Mouse (Mus musculus) forebrain, embryonic 14.5 days (tissue): Measurements from ENCODE around the gene Pcnx2. TPM values are rescaled to one million over a fixed set of nuclear protein-coding genes. Genes with fewer than 3 reads are reported as not detected.

ENCODE experiments used
- ATAC-seq: fragments of 200-750 bp; cut with Nextera tagmentation; 2 replicates; pipeline ENCODE4 v1.8.0; 2017; ENCODE audit warnings: mild to moderate bottlenecking, moderate library complexity
- DNase-seq: peaks from one replicate; pipeline ENCODE4 v3.0.0-alpha.2; 2015; ENCODE audit warnings: low spot score
- H3K27ac ChIP-seq: fragments of 300-500 bp; sonication (generic); 2 replicates; pipeline ENCODE4 v1.5.1; 2014; ENCODE audit warnings: low read depth, mild to moderate bottlenecking, control low read depth, low read length, moderate library complexity
- H3K27me3 ChIP-seq: fragments of 300-500 bp; sonication (generic); replicated peaks from 2 replicates; pipeline ENCODE4 v1.6.1; 2014; ENCODE audit warnings: low read length, control low read depth, mixed read lengths; ENCODE audit not compliant: control insufficient read depth, insufficient read depth
- H3K36me3 ChIP-seq: fragments of 300-500 bp; sonication (generic); 2 replicates; pipeline ENCODE4 v1.6.1; 2014; ENCODE audit warnings: low read length, control low read depth; ENCODE audit not compliant: control insufficient read depth, insufficient read depth
- H3K4me1 ChIP-seq: fragments of 300-500 bp; sonication (generic); 2 replicates; pipeline ENCODE4 v1.6.1; 2014; ENCODE audit warnings: antibody characterized with exemption, low read length, control low read depth; ENCODE audit not compliant: control insufficient read depth, insufficient read depth
- H3K4me2 ChIP-seq: fragments of 300-500 bp; sonication (generic); 2 replicates; pipeline ENCODE4 v1.6.1; 2014; ENCODE audit warnings: mild to moderate bottlenecking, control low read depth, low read length
- H3K4me3 ChIP-seq: fragments of 300-500 bp; sonication (generic); 2 replicates; pipeline ENCODE4 v1.5.1; 2014; ENCODE audit warnings: low read depth, low read length, control low read depth
- H3K9ac ChIP-seq: fragments of 300-500 bp; sonication (generic); 2 replicates; pipeline ENCODE4 v1.6.1; 2014; ENCODE audit warnings: mild to moderate bottlenecking, low read length, control low read depth, moderate library complexity
- H3K9me3 ChIP-seq: fragments of 300-500 bp; sonication (generic); replicated peaks from 2 replicates; pipeline ENCODE4 v1.6.1; 2016; ENCODE audit warnings: low read length, control low read depth, mixed read lengths; ENCODE audit not compliant: control insufficient read depth
- whole genome bisulfite sequencing: fragments of 180-500 bp; shearing (Covaris S2); extraction: QIAGEN DNeasy Blood & Tissue Kit; methylation state at CpG from one replicate; pipeline ENCODE4 v1.1.7; 2014; 5-methylcytosine and 5-hydroxymethylcytosine counted together
- polyA plus RNA-seq: library from polyadenylated mRNA; unstranded; fragments of >200 nt; fragmentation: Nextera tagmentation; extraction: Ambion mirVana; gene quantifications from 2 replicates; pipeline ENCODE4 v1.2.1, GENCODE M21; 2014

The Pcnx2 gene
- polyA plus RNA-seq, 1 experiment from 2014 or later, result 2.6 TPM

DNA sequence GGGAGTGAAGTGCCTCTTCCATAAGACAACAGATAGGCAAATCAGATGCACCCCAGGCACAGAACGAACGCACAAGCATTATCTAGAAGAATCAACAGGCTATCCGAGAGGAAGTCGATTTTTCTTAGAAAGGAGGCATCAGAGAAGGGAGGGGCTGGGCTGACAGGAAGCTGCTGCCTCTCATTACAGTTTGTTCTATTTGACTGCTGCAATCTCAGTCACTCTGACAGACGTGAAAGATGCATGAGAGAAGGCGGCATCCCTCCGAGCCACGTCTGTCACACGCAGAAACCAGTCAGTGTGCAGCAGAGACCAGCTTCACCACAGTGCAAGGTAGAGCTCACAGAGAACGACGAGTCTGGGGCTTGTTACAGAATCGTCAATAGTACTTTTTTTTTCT lies 74.4 kb downstream of the Pcnx2 start:
- no peak overlapping the region for H3K27ac ChIP-seq
- ATAC-seq (peak; percentile 45; the same call in 1 of the 2 replicates), DNase-seq (peak; percentile 50)
- H3K36me3 ChIP-seq, result no peaks in the 10 kb centered on the region
- no peak overlapping the region for H3K4me2 ChIP-seq
- no peak overlapping the region for H3K9ac ChIP-seq
- no peaks in the 10 kb centered on the region for H3K27me3 ChIP-seq
- WGBS, result 72% methylated on average over 12 of the region's 12 CpGs
- no peak overlapping the region for H3K4me3 ChIP-seq
- H3K4me1 ChIP-seq, result no peaks in the 10 kb centered on the region
- no peaks in the 10 kb centered on the region for H3K9me3 ChIP-seq

DNA sequence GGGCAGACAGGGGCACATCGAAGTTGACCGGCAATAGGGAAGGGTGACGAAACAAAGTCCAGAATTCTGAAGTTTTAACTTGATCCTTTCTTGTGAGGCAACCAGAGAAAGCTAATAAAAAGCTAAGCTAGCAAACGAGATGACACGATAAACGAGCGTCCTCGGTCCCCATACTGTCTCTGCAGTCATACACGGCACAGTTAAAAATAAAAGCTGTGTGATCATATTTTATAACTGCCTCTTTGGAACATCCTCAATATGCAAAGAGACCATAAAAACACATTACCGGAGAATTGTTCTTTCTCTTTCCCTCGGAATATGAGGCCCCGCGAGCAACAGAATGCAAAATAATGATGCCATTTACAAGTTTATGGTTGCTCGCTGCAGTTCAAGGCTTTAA lies 76.1 kb downstream of the Pcnx2 start:
- ATAC-seq (no peak), DNase-seq (no peak)
- no peaks in the 10 kb centered on the region for H3K9me3 ChIP-seq
- no peak overlapping the region for H3K4me3 ChIP-seq
- H3K4me1 ChIP-seq, result no peaks in the 10 kb centered on the region
- H3K27ac ChIP-seq, result no peak overlapping the region
- no peaks in the 10 kb centered on the region for H3K27me3 ChIP-seq
- WGBS, result 71% methylated on average over 14 of the region's 14 CpGs
- no peak overlapping the region for H3K4me2 ChIP-seq
- no peaks in the 10 kb centered on the region for H3K36me3 ChIP-seq
- no peak overlapping the region for H3K9ac ChIP-seq

GRCm38 (mm10) chr8:125819797-125820196 lies 78.3 kb downstream of the Pcnx2 start:
- no peak overlapping the region for H3K4me3 ChIP-seq
- H3K4me2 ChIP-seq, result no peak overlapping the region
- no peaks in the 10 kb centered on the region for H3K4me1 ChIP-seq
- H3K9me3 ChIP-seq, result no peaks in the 10 kb centered on the region
- no peaks in the 10 kb centered on the region for H3K27me3 ChIP-seq
- 0 out of 2 replicates have a peak overlapping the region, but pooled peaks have one; percentile 68 for H3K27ac ChIP-seq
- DNase-seq, result peak; percentile 87
- 61% methylated on average over 7 of the region's 7 CpGs for WGBS
- H3K36me3 ChIP-seq, result peaks cover 4% of the 10 kb centered on the region
- H3K9ac ChIP-seq, result no peak overlapping the region
- peak; percentile 88 for ATAC-seq

GRCm38 (mm10) chr8:125818796-125819195 lies 79.3 kb downstream of the Pcnx2 start:
- ATAC-seq (no peak), DNase-seq (no peak)
- H3K4me2 ChIP-seq, result no peak overlapping the region
- 84% methylated on average over 9 of the region's 9 CpGs for WGBS
- peak overlapping the region; percentile 68; the same call in 1 of the 2 replicates for H3K27ac ChIP-seq
- no peak overlapping the region for H3K4me3 ChIP-seq
- H3K4me1 ChIP-seq, result no peaks in the 10 kb centered on the region
- H3K27me3 ChIP-seq, result no peaks in the 10 kb centered on the region
- H3K36me3 ChIP-seq, result peaks cover 9% of the 10 kb centered on the region
- no peaks in the 10 kb centered on the region for H3K9me3 ChIP-seq
- no peak overlapping the region for H3K9ac ChIP-seq

DNA sequence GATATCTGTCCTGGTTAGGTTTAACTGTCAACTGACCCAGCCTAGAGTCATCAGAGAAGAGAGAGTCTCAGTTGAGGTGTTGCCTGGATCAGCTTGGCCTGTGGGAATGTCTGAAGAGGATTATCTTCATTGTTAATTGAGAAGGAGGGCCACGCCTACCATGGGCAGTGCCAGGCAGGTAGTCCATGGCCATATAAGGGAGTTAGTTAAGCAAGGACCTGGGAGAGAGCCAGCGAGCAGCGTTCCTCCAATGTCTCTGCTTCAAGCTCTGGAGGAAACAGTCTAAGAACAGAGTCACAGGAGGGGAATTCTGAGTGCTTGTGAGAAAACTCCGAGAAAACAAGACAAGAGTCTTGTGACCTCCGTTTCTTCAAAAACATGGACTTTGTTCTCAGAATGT lies 81.4 kb downstream of the Pcnx2 start:
- Histone ChIP-seq H3K27me3 (no peaks in the 10 kb centered on the region), H3K9me3 (no peaks in the 10 kb centered on the region), H3K36me3 (peaks cover 9% of the 10 kb centered on the region), H3K9ac (no peak overlapping the region), H3K27ac (no peak overlapping the region), H3K4me2 (no peak overlapping the region), H3K4me1 (no peaks in the 10 kb centered on the region), H3K4me3 (no peak overlapping the region)
- ATAC-seq (no peak), DNase-seq (no peak)
- WGBS, result 52% methylated on average over 5 of the region's 5 CpGs

- Histone ChIP-seq H3K9me3 (no peaks in the 10 kb centered on the region), H3K4me1 (no peaks in the 10 kb centered on the region), H3K4me3 (no peak overlapping the region), H3K27me3 (no peaks in the 10 kb centered on the region), H3K27ac (no peak overlapping the region), H3K9ac (no peak overlapping the region), H3K4me2 (no peak overlapping the region), H3K36me3 (no peaks in the 10 kb centered on the region)
- ATAC-seq, result no peak
- no peak for DNase-seq
- WGBS, result 83% methylated on average over 6 of the region's 6 CpGs
Observed at GRCm38 (mm10) chr8:125808826-125809225, 89.3 kb downstream of the Pcnx2 start.

DNA sequence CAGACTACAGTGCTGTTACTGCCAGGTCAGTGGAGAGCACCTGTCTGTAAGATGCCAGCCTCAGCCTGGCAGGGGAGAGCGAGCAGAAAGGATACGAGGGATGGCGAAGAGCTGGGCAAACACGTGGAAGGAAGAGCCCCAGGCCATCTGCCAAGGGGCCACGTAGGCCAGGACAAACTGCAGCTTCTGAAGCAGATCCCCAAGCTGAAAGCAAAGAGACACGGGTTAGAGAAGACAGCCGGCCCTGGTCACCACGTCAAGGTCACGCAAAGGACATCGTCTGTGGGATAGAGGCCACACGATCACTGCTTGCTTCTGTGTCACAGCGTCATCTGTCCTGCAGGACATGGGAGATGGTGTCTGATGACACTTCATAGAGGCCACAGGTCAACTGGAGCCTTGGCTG lies 90.2 kb downstream of the Pcnx2 start:
- Histone ChIP-seq H3K36me3 (no peaks in the 10 kb centered on the region), H3K4me3 (no peak overlapping the region), H3K27me3 (no peaks in the 10 kb centered on the region), H3K9me3 (no peaks in the 10 kb centered on the region), H3K9ac (no peak overlapping the region), H3K4me1 (no peaks in the 10 kb centered on the region), H3K4me2 (no peak overlapping the region), H3K27ac (no peak overlapping the region)
- ATAC-seq (no peak), DNase-seq (no peak)
- 89% methylated on average over 12 of the region's 12 CpGs for WGBS

GRCm38 (mm10) chr8:125806459-125806858 lies 91.7 kb downstream of the Pcnx2 start:
- Histone ChIP-seq H3K27me3 (no peaks in the 10 kb centered on the region), H3K9me3 (no peaks in the 10 kb centered on the region), H3K4me2 (no peak overlapping the region), H3K9ac (no peak overlapping the region), H3K27ac (no peak overlapping the region), H3K4me1 (no peaks in the 10 kb centered on the region), H3K4me3 (no peak overlapping the region), H3K36me3 (no peaks in the 10 kb centered on the region)
- DNase-seq (no peak), ATAC-seq (no peak)
- 84% methylated on average over 12 of the region's 12 CpGs for WGBS

- H3K27me3 ChIP-seq, result no peaks in the 10 kb centered on the region
- no peaks in the 10 kb centered on the region for H3K36me3 ChIP-seq
- no peaks in the 10 kb centered on the region for H3K9me3 ChIP-seq
- H3K4me1 ChIP-seq, result no peaks in the 10 kb centered on the region
- no peak overlapping the region for H3K4me3 ChIP-seq
- DNase-seq, result no peak
- no peak for ATAC-seq
- no peak overlapping the region for H3K27ac ChIP-seq
- H3K9ac ChIP-seq, result no peak overlapping the region
- 88% methylated on average over 2 of the region's 2 CpGs for WGBS
- H3K4me2 ChIP-seq, result no peak overlapping the region
Observed at GRCm38 (mm10) chr8:125796970-125797369, 101.1 kb downstream of the Pcnx2 start.
